Mouse (Mus musculus) testis, postnatal 10 days (tissue): ENCODE data around the gene Aarsd1.
"Not testable (repeated sequence)": the region's sequence is repeated elsewhere in the genome, so short reads cannot be mapped to it uniquely, and the experiment has no call there.

Source experiments
- DNase-seq: peaks from one replicate; pipeline ENCODE4 v3.0.0; 2021; ENCODE audit warnings: low spot score

The Aarsd1 gene

GRCm38 (mm10) chr11:101446860-101447259 lies 29.4 kb upstream of the Aarsd1 start:
- DNase-seq = not testable (repeated sequence)

DNA sequence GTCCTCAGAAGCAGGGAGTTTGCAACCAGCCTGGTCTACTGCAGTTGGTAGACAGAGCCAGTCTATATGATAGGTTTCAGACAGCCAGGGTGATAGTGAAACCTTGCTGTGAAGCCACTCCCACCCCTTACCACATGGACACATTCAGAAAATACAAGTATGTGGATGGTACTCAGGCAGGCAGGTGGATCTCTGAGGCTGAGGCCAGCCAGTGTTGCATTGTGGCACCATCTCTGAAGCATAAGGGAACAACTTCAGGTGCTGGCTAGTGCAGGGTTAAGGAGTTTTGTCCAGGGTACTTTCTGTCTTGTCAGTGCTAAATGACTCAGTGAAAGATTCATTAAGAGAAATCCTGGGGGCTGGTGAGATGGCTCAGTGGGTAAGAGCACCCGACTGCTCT lies 28.9 kb upstream of the Aarsd1 start:
- no peak for DNase-seq

GRCm38 (mm10) chr11:101442760-101443159 lies 25.3 kb upstream of the Aarsd1 start:
- DNase-seq = no peak

DNA sequence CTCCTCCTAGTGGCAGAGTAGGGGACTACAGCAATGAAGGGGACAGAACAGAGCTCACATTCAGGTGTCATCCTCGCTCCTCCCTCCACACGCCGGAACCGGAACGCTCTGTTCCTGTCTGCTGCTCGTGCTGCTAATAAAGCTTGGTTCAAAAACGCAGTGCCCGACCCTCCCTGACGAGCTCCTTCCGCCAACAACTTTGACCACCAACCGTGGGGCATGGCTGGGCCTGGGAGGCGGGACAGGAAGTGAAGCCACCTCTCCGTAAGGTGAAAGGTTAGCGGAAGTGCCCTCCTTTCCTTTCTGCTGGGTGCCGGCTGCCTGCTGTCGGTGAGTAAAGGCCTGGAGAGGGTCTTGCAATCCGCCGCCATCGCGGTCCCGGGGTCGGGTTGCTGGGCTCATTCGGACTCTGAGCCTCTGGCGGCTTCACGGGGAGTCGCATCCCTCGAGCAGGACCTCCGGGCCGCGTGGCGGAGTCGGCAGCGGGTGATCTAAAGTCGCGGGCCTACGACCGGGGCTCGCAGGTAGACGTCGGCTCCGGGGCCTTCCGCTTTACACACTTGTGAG lies 24.8 kb upstream of the Aarsd1 start, which contains the start of gene Rpl27:
Rpl27 (plus strand) TSS at position 172 of the 567 bp plus-strand sequence.
- DNase-seq = peak; percentile 91

GRCm38 (mm10) chr11:101441450-101442126 lies 24.2 kb upstream of the Aarsd1 start:
- not testable (repeated sequence) for DNase-seq

GRCm38 (mm10) chr11:101438006-101438405 lies 20.6 kb upstream of the Aarsd1 start:
- not testable (repeated sequence) for DNase-seq

GRCm38 (mm10) chr11:101436916-101437315 lies 19.5 kb upstream of the Aarsd1 start:
- no peak for DNase-seq

- DNase-seq = no peak
These were observed 18.4 kb upstream of the Aarsd1 start for GRCm38 (mm10) chr11:101435831-101436230.

- DNase-seq = no peak
These were observed 16.0 kb upstream of the Aarsd1 start for GRCm38 (mm10) chr11:101433396-101433795.

DNA sequence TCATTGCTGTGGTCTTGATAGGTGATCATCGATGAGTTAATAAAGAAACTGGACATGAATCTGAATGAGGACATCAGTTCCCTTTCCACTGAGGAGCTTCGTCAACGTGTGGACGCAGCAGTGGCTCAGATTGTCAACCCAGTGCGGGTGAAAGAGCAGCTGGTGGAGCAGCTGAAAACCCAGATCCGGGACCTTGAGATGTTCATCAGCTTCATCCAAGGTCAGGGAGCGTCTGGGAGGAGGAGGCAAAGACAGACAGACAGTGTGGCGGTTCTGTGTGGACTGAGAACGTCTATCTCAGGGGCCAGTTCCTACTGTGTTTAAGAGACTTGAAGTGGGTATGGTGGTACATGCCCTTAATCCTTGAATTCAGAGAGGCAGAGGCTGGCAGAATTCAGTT lies 13.9 kb upstream of the Aarsd1 start:
- no peak for DNase-seq

GRCm38 (mm10) chr11:101426165-101426564 lies 8.8 kb upstream of the Aarsd1 start:
- DNase-seq = no peak

GRCm38 (mm10) chr11:101424925-101425813 lies 7.8 kb upstream of the Aarsd1 start, which contains the start of the genes Rundc1 and Ptges3l:
Gene Rundc1 (plus strand): TSS chr11:101425085.
Gene Ptges3l (minus strand): TSS chr11:101425333.
- peak; percentile 100 for DNase-seq

DNA sequence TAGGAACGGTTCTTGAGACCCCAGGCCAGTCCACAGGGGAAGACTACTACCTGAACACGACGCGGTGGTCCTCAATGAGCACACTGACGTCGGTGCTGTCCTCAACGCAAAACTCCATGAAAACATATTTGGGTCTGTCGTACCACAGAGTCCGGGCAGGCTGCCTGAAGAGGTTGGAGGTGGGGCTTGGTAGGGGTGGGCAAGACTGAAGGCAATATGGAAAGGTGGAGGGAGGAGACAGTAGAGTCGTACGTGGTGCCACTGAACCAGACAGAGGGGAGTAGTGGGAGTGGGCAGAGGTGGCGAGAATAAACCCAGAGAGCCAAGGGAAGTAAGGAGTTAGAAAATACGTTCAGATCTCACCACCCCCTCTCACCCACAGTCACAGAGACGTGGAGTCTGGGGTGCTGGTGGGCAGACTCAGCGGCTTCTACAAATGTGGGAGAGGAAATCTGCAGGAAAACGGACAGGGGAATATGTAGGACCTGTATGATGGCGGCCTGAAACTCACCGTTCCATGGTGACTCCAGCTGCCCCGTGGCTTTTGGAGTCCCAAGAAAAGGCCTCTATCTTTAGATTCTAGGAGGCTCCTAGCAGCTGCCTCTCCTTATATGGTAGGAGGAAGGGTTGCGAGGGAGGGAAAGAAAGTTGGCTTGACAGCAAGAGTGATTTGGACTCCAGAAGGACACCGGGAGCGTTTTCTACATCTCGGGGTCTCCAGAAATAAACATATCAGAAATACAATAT lies 6.9 kb upstream of the Aarsd1 start, which contains the start of gene Gm27029:
Gm27029 (minus strand) TSS at position 692 of the 747 bp plus-strand sequence.
- DNase-seq = no peak

- DNase-seq = no peak
These were observed 2.7 kb upstream of the Aarsd1 start for GRCm38 (mm10) chr11:101420148-101420547.

DNA sequence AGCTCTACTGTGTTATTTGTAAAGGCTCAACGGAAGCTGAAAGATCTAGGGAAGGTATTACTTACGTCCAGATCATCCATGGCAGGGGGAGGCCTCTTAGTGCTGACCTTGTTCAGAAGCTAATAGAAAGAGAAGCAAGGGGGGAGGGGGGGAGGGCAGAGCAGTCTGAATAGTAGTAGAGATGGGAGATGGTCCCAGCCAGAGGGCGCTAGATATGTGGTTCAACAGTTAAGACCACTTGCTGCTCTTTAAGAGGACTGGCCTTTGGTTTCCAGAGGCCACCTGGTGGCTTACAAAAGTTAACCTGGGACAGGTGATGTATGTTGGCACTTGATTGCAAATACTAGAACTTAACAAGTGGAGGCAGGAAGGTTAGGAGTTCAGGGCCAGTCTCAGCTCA lies 2.2 kb upstream of the Aarsd1 start:
- no peak for DNase-seq

DNA sequence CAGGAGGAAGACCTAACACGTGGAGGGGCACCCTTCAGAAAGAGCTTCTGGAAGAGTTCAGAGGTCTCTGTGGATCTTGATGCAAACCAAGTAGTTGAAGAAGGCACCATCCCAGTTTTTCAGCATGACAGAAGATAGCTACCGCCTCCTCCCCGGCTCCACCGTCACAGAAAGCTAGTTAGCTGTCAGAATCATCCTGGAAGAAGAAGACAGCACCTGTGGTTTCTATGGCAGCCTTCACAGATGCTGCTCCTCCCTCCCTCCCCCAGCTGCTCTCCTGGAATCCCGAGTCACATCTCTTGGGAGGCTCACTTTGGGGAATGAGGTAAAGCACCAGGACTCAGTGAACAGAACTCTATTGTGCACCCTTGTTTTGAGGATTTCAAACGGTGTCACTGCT lies 1.6 kb upstream of the Aarsd1 start:
- DNase-seq = no peak

- DNase-seq = no peak
These were observed 848 bp downstream of the Aarsd1 start for GRCm38 (mm10) chr11:101416433-101417100.

GRCm38 (mm10) chr11:101415306-101415705 lies 2.1 kb downstream of the Aarsd1 start:
- DNase-seq = no peak

- DNase-seq = peak; percentile 84
These were observed 22.3 kb downstream of the Aarsd1 start for GRCm38 (mm10) chr11:101395110-101395509.

DNA sequence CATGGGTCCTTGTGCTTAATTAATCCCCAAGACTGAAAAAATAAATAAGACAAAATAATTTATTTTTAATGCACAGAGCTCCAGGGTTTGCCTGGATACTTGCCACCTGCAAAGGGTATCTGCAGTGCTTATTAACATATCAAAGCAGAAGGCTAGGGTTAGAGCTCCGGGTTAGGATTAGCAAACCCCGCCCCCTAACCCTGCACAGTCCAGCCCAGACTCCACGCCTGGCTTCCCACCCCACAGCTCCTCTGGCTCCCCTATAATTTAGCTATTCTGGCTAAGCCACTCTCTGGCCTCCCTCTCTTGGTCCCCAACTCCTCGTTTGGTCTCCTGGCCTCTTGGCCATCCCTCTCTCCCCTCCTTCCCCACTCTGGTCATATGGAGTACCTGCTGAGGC lies 35.6 kb downstream of the Aarsd1 start:
- no peak for DNase-seq

GRCm38 (mm10) chr11:101378926-101379325 lies 38.5 kb downstream of the Aarsd1 start:
- DNase-seq = no peak
